Mouse (Mus musculus) ES-Bruce4 (cell line): ENCODE measurements around the gene Awat1.

Experiments used
- CTCF ChIP-seq: IDR thresholded peaks from one replicate; pipeline ENCODE4 v1.8.1; 2011; ENCODE audit warnings: low read depth, low read length
- EP300 ChIP-seq: IDR thresholded peaks from 2 replicates; pipeline ENCODE4 v1.6.1; 2011; ENCODE audit warnings: low read depth, low read length; ENCODE audit not compliant: insufficient read depth

DNA sequence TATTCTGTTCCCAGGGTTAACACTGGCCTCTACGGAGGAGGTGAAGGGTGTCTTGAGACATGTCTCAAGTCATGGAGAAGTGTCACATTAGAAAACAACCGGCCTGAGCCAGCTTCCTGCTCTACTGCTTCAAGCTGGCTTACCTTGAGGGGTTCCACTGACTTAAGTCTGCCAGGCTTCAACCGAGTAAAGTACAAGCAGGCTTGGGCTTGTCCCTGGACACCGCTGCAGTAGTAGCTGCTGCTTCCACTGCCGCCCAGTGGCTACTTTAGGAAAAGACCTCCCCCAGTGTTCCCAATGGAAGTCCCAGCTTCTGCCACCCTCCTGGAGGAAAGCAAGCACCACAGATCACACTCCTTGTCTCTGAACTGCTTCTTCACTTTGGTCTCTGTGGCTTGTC, 25.4 kb downstream of the Awat1 start:
- no peak for TF ChIP-seq EP300
- TF ChIP-seq CTCF = peak; percentile 60
